Mouse (Mus musculus) bone marrow macrophage, adult 2 months (primary cell): Measurements from ENCODE around the gene L1td1.

ENCODE experiments used
- CTCF ChIP-seq: IDR thresholded peaks from 2 replicates; pipeline ENCODE4 v1.5.1; 2012; ENCODE audit warnings: low read depth, mild to moderate bottlenecking, low read length, moderate library complexity
- POLR2A ChIP-seq: IDR thresholded peaks from 2 replicates; pipeline ENCODE4 v1.6.1; 2012; ENCODE audit warnings: mild to moderate bottlenecking, low read depth, low read length, borderline replicate concordance

- TF ChIP-seq CTCF (no peak), POLR2A (no peak)
Observed at GRCm38 (mm10) chr4:98697932-98698331, 28.6 kb upstream of the L1td1 start.
